Mouse (Mus musculus) thymus, postnatal 0 days (tissue): ENCODE measurements at regions not wholly inside any gene's neighbourhood (a gene's known extent, or its start where the extent isn't known, plus 50 kb on each side); places are given as distances from the start of the nearest gene placed in this dataset.

Source experiments
- DNase-seq: peaks from one replicate; pipeline ENCODE4 v3.0.0-alpha.2; 2015; ENCODE audit warnings: low spot score

DNA sequence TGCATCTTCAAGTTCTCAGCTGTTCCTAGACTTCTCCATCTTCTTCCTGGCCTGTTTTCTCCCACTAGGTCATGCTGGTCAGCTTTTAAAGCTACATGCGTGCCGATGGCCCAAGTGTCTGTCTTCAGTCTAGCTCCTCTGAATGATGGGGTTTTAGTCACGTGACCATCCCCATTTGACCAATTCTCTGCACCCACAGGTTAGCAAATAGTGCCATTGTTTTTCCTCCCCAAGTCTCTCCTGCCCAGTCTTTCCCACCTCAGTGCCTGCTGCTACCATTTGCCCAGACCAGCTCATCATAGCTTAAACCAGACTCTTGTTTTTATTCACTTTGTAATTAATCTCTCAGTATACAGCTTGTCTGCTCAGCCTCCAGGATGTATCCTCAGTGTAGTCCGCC lies 62.3 kb downstream of the Zfp706 start:
- DNase-seq: no peak

DNA sequence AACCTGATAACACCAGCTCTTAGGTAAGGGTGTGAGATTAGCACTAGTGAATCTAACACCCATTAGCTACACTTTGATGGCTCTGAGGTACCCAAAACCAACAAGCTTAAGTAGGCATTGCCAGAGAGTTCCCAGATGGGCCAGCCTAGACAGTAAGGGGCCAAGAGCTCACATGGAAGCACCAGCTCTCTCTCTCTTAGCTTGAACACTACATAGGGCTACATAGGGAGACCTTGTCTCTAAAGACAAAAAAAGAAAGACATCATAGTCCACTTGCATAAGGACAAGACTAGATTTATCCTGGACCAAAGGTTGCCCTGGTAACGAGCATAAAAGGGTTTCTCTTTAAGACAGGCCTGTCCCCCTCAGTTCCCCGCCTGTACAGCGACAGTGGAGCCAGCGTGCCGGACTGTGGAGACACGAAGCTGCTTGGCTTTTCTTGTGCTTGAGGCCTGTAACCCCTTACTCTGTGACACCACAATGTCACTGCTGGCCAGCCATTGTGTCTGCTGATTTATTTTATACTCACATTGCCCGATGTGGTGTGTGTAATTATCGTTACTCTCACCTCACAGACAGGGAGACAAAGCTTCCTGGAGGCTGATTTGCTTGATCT lies 62.9 kb downstream of the Zfp706 start:
- DNase-seq: no peak

- no peak for DNase-seq
These were observed 64.0 kb downstream of the Zfp706 start for GRCm38 (mm10) chr15:36943492-36944112.

DNA sequence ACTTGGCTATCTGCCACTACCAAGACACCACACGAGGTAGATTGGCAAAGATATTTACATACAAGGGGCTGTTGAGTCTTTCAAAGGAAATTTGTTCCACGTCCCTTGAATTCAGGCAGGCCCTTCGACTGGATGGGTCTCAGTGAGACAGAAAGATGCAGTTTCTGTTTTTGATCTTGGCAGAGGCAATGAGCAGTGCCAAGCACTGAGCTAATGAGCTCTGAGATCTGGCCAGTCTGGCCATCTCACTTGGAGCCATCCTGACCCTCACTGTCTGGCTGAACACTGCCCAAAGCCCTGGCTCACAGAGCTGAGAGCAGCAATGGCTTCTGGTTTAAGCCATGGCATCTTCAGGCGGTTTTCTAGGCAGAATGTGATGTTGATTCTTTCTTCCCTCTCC lies 65.3 kb downstream of the Zfp706 start:
- no peak for DNase-seq

DNA sequence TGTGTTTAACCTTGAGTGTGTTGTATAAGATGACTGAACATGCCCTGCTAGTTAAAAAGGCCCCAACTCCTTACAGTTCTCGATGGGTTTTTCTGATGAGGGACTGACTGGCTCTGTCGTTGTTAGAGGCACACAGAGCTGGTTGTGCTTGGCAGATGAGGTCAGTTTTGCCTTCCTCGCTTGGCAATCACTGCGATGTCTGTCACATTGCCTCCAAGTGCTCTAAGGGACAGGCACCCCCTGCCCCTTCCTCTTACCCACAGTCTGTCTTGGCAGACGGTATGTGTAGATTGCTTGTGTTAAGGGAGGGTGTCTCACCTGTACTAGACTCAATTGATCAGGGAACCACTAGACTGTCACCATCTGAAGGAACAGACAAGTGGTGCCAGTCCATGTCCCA lies 65.8 kb downstream of the Zfp706 start:
- no peak for DNase-seq

- DNase-seq: no peak
These were observed 68.0 kb downstream of the Zfp706 start for GRCm38 (mm10) chr15:36939608-36940007.

- DNase-seq: no peak
These were observed 68.4 kb downstream of the Zfp706 start for GRCm38 (mm10) chr15:36939153-36939552.

DNA sequence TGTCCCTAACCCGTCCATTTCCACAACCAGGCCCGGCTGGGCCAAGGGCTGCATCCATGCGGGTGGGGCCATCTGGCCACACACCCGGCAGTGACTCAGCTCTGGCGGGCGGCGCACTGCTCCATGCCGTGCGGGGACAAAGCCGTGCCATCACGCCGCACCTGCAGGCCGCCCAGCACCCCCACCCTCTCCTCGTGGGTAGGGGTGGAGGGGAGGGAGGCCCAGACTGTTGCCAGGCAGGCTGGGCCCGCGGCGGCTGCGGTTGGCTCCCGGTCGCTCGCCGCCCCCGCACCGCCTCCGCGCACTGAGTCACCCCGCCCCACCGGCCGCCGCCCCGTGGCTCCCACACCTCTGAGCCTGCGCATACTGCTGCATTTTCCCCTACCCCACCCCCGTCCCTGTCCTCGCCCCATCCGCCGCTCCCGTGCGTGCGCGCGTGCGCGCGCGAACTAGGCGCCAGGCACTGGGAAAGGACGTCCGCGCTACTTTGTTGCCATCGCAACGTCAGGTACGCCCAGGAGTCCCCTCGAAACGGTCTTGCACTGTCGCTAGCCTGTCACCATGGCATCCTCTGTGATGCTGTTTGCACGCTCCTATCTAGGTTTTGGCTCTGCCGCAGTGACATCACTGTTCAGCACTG lies 68.9 kb downstream of the Zfp706 start:
- DNase-seq: peak; percentile 88

GRCm38 (mm10) chr15:36937757-36938498 lies 69.6 kb downstream of the Zfp706 start:
- peak; percentile 66 for DNase-seq

GRCm38 (mm10) chr15:36937067-36937657 lies 70.4 kb downstream of the Zfp706 start:
- DNase-seq: no peak

GRCm38 (mm10) chr15:36934801-36935200 lies 72.8 kb downstream of the Zfp706 start:
- no peak for DNase-seq

DNA sequence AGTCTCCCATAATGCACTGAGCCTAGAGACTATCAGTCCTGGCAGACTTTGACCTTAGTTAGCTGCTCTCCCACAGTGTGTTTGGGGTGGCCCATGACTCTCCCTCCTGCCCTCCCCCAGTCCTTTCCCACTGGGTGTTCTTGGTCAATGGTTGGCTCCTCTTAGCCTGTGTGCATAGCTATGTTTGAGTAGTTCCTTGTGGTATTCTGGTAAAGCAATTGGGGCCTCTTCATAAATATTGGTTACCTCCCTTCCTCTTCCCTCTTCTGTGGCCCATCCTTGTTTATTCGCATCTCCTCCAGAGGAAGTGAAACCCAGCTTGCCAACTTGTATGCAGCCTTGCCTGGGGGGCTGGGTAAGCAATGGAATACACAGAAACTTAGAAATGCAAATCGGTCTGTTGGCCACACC lies 74.0 kb downstream of the Zfp706 start:
- no peak for DNase-seq

DNA sequence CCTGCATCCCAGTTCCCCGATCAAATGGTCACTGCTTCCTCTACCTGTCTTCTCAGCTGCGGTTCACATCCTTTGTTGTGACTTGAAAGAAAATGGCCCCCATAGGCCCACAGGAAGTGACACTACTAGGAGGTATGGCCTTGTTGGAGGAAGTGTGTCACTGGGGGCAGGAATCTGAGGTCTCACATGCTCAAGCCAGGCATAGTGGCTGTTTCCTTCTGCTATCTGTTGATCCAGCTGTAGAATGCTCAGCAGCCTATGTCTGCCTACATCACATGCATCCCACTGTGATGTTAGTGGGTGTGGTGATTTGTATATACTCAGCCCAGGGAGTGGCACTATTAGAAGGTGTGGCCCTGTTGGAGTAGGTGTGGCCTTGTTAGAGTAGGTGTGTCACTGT lies 76.1 kb downstream of the Zfp706 start:
- DNase-seq: peak; percentile 22

DNA sequence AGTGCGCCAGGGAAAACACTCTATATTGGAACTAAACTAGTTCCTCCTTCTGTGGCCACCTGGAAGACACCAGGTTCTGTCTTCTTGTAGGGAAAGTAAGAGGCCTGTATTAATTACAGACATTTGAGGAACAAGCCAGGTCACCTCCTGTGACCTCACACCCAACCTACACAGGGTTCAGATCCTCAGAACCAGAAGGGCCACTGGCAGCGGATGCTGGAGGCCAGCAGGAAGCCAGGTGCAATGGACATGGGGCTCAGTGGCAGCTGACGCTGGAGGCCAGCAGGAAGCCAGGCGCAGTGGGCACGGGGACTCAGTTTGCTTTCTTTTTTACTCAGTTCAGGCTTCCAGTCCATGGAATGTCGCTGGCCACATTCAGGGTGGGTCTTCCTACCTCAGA lies 77.1 kb downstream of the Zfp706 start:
- no peak for DNase-seq

GRCm38 (mm10) chr15:36929786-36930185 lies 77.8 kb downstream of the Zfp706 start:
- DNase-seq: no peak

- no peak for DNase-seq
These were observed 78.5 kb downstream of the Zfp706 start for GRCm38 (mm10) chr15:36929088-36929487.

GRCm38 (mm10) chr15:36928678-36929077 lies 78.9 kb downstream of the Zfp706 start:
- no peak for DNase-seq

- peak; percentile 22 for DNase-seq
These were observed 80.1 kb downstream of the Zfp706 start for GRCm38 (mm10) chr15:36927436-36927835.

DNA sequence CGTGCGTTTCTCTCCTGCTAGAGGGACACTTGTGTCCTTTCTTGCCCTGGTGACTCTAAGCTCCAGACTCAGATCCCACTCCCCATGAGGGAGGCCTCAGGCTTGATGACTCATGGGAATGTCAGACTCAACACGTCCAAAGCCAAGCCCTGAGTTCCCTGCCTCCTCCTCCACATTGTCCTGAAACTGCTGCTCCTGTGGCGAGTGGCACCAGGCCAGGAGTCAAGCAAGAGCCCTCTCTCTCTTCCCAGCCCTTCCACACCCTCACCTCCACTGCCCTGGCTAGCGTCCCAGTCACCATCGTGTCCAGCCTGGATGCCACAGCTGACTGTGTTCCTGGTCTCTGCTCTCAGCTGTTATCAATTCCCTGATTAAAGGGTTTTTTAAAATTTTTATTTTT lies 83.4 kb downstream of the Zfp706 start:
- no peak for DNase-seq

DNA sequence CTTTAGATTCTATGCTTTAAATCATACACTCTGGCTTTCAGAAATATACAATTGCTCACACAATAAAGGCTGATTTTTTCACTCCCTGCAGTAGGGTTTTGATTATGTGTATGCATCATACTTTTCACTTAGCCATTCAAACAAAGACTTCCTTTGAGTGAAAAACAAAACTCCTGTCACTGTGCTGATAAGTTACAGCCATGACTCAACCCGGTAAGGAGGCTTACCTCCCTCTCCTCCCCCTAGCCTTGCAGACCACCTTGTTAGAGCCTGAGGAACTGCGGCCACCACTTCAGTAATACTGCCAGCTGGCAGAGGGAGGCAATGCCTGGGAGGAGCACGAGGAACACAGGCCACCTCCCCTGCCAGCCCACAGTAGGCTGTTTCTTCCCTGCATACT lies 86.2 kb downstream of the Zfp706 start:
- no peak for DNase-seq

GRCm38 (mm10) chr15:36920886-36921285 lies 86.7 kb downstream of the Zfp706 start:
- DNase-seq: no peak

DNA sequence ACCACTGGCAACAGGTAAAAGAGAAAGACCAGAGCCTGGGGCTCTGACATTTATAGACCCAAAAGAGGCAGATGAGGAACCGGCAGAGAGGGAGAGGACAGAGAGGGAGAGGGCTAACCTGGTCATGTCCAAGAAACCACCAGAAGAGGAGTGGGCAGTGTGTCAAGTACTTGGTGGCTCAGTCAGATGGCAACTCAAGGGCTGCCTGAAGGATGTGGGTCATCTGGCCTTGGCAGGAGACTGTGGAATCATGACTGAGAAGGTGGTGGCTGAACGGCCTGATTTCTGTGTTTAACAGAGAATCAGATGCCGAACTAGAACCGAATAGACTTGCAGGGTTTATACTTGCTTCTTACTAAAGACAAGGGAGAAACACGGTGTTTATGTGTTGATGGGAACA lies 87.9 kb downstream of the Zfp706 start:
- DNase-seq: no peak
